Mouse (Mus musculus): ENCODE data around the gene Esyt1.

Esyt1 gene

DNA sequence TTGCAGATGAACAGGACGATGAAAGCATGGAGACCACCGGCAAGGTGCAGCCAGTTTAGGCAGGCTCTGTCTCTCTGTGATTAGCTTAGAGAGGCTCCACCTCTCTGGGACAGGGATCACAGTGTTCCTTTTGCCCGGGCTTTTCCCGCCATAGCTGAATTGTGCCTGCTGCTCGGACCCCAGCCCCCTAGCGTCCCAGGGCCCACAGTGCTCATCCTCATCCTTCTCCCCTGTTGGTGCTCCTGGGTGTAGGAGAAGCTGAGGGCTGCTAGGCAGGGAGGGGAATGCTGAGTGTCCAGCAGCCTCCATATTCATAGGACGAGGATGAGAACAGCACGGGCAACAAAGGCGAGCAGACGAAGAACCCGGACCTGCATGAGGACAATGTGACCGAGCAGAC lies 51.3 kb downstream of the Esyt1 start:
- no peak for DNase-seq

DNA sequence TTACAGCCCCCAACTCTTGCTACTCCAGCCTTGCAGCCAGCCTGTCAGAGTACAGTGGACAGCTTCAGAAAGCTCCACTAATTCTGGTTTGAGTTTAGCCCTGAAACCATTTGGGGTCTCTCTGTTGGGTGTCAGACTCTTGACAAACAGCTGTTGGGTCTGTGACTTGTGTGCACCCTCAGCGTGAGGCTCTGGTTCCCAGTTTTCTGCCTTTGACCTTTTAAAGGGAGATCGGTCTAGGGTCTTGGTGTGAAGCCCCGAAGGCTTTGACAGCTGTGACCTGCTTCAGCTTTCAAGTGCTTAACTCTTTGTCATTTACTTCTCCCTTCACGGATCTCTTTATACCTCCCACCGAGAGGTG lies 65.4 kb downstream of the Esyt1 start:
- no peak for DNase-seq

All from B cell, adult 2 months (primary cell).